Mouse (Mus musculus) MN1 (cell line): ENCODE measurements at regions not wholly inside any gene's neighbourhood (a gene's known extent, or its start where the extent isn't known, plus 50 kb on each side); places are given as distances from the start of the nearest gene placed in this dataset.
A peak's percentile ranks its signal among the peaks of the same experiment; 100 is the strongest.

Source experiments
- DNase-seq: peaks from one replicate; pipeline ENCODE4 v3.0.0-alpha.2; 2016; ENCODE audit warnings: low spot score

GRCm38 (mm10) chr1:63920181-63920933, 151.3 kb upstream of the 4933402D24Rik start:
- no peak for DNase-seq

DNA sequence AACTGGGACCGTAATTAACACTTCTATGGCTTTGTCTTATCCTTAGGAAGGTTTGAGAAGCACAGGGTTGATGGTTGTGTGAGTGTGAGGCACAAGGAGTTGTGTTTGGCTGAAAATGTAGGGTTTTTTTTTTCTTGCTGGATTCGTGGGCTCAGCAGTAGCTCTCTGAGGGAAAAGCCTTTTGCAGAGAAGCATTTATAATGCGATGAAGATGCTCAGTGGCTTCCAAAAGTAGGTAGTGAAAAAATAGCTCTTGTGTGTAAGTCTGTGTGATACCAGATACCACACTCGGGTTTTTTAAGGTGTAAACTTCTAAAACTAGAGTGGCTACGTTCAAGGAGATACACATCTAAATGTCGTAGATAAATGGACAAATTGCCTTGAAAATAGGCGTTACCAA, 149.1 kb upstream of the 4933402D24Rik start:
- no peak for DNase-seq

DNA sequence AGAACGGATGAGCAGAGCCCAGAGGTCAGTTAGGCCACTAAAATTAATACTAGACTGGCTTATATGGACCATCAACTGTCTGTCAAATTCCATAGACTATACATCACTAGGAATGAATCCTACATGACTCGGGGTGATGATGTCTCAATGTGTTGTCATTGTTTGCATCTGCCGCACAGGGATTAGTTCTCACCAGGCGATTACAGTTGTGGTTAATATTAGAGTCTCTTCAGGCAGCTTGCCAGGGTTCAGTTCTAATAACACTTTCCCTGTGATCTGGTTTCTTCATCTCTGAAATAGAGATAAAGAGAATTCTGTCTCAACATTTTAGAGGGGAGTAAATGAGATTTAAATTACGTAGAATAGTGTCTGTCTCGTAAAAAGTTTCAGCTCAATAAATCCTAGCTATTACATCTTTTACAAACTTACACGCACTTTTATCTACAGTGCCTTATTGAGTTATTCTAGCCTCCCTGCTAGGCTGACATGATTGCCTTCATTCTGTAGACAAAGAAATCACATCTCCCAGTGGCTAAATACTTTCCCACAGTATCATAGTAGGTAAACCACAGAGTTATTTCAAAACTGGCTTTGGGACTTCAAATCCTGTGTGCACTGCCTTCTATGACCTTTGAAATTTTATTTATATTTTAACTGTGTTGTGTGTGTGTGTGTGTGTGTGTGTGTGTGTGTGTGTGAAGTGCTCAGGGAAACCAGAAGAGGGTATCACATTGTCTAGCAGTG, 148.0 kb upstream of the 4933402D24Rik start:
- DNase-seq, result peak; percentile 23

DNA sequence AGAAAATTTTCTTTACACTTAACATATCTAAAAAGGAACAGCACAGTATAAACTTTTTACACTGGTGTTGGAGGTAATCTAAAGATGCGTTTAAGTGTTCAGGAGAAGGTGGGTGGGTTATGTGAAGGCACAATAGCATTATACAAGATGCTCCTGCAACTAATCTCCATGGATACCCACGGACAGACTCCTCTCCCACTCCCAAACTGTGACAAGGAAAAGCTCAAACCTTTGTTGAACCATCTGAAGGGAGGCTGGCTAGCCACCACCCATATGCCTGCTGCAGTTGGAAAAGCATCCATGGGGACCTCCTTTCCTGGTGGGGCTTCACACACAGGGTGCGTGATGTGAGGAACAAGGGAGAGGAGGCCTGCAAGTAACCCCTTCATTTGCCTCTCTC, 141.7 kb upstream of the 4933402D24Rik start:
- no peak for DNase-seq

DNA sequence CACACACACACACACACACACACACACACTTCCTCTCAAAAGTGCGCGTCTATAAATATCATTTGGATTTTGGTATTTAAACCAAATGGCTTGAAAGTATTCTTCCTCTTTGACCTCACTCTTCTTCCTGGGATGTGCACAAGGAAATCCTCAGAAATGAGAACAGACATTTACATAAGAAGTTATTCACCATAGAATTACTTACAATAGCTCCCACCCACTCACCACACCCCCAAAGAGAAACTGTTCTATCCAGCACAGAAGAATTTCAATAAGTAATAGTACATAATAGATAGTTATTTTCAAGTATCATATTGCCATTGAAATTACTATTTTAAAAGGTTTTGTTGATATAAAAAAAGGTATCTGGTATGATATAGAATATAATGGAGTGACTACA, 140.1 kb upstream of the 4933402D24Rik start:
- no peak for DNase-seq

DNA sequence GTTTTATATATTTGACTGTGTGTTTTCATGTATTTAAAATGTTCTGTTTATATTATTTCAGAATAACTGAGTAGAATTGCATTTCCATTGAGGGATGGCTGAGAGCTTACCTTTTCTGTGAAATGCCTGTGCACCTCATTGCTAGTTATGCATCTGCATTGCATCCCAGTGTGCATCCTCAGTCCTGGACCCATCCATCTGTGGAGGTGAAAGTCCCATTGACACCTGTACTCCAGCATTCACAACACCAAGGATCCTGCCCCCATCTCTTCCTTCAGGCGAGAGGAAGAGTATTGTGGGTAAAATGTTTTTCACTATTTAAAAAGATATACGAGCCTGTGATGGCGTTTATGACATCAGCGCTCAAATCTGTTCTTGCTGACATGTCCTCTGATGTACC, 134.6 kb upstream of the 4933402D24Rik start:
- DNase-seq, result no peak

- DNase-seq, result peak; percentile 24
Measured at GRCm38 (mm10) chr1:63903201-63903600, 134.1 kb upstream of the 4933402D24Rik start.

- DNase-seq, result no peak
Measured at GRCm38 (mm10) chr1:63902391-63902790, 133.3 kb upstream of the 4933402D24Rik start.

DNA sequence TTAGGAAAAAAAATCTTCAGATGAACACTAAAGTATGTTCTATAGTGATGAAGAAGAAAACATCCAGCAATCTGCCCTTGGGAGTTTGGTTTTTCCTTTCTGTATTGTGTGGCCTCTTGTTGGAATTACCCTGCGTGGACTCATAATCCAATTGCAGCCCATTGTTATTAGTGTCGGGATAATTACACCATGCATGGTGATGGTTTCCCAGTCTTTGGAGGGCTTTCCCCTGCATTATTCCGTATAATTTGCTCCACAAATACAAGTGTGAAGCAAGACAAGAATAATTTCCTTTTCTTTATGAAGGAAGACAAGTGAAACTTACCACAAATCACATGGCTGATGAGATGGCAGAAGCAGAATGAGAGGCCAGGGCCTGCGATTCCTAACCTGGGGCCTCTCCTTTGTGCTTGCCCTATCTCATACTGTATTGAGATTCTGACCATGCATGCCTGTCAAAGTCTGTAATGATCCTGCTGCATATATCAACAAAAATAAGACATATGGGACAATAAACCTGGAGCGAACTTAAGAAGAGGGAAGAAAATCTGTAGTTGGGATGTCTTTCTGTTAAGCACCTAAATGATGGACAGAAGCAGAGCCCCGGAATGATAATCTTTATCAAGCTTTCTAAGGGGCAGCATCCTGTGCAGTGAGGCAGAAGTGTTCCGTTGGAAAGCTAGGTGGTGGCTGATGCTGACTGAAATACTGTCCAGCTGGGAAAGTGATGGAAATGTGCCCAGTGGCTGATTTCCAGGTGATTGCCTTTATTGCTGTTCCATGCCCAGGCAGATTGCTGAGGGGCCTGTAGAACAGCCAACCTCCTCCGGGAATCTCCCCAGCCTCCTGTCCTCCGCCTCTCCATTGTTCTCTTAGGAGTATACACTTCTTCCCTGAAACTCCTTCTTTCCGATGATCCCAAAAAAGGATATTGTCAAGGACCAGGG, 130.8 kb upstream of the 4933402D24Rik start:
- DNase-seq, result peak; percentile 12

- no peak for DNase-seq
Measured at GRCm38 (mm10) chr1:63898766-63899165, 129.7 kb upstream of the 4933402D24Rik start.

- DNase-seq, result no peak
Measured at GRCm38 (mm10) chr1:63897556-63897955, 128.5 kb upstream of the 4933402D24Rik start.

DNA sequence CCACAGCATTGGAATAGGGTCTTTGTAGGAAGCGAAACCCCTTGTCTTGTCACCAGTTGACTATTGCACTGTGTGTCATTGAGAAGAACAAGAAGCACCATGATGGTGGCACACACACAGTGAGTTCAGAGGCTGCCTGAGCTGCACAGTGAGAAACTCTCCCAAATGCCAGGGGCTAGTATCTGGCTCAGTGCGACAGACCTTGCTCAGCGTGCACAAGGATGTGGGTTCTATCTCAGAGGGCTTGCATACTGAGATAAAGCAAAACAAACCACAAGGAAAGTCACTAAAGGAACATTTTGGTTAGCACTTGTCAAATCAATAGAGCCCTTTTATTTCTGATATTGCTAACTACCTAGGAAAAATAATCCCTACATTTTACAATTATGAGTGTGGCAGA, 110.5 kb upstream of the 4933402D24Rik start:
- no peak for DNase-seq

DNA sequence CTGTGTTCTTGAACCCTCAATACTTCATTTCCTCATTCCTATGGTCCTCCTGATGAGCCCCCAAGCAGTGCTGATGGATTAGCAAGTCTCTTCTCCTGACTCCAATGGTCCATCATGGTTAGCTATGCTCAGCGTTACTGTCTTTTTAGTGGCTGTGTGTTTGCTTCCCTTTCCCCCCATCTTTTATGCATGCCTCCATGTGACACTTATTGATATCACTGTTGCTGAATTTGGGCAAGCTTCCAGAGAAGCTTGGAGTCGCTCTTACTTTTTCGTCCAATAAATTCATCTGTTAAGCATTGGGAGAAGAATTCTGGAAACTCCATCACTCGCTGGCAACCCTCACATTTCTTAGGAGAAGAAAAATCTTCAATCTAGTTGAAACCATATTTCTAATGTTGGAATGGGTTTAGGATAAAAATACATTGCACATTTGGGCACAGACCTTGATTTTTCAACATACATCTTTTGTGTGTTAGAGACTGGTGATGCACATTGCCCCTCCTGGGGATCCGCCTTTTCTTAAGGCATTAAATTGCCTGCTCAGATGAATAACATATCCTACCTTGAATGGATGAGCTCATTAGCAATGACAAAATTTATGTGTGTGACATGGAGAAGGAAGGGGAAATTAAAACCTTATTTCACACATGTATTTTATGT, 107.7 kb upstream of the 4933402D24Rik start:
- DNase-seq, result no peak

DNA sequence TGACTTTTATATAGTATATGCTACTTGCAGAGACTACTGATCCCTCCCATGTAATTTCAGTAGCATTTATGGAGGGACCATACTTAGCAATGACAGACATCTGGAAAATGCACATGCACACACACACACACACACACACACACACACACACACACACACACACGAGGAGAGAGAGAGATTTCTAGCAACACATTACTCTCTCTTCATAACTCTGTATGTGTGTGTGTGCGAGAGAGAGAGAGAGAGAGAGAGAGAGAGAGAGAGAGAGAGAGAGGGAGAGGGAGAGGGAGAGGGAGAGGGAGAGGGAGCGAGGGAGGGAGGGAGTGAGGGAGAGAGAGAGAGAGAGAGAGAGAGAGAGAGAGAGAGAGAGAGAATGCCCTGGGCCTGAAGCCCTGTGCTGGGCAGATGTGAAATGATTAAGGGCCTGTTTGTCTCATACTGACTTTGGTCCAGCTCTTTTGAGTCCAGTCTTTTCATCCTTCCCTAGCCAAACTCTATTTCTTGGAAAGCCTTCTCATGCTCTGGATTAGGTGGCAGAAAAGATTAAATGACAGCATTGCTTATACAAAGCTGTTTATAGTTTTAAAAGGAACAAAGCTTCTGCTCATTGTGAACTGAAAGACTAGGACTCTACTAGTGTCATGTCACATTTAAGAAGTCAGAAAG, 106.4 kb upstream of the 4933402D24Rik start:
- DNase-seq, result no peak

GRCm38 (mm10) chr1:63871831-63872230, 102.8 kb upstream of the 4933402D24Rik start:
- no peak for DNase-seq

DNA sequence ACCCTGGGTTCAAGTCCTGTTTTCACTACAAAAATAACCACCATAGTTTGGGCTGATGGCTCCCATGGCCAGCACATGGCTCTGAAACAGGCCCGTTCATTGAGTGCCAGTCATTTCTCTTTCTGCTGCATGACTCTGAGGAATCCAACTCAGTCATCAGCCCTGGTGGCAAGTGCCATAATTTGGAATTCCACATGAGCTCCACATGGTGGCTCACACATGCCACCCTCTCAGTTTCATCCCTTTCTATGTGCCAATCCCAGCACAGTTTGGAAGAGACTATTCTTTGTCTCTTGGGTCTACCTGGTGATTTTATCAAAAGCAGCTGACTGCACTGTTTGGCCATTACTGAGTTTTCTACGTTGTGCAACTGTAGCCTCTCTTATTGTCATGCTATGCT, 100.3 kb upstream of the 4933402D24Rik start:
- DNase-seq, result no peak

DNA sequence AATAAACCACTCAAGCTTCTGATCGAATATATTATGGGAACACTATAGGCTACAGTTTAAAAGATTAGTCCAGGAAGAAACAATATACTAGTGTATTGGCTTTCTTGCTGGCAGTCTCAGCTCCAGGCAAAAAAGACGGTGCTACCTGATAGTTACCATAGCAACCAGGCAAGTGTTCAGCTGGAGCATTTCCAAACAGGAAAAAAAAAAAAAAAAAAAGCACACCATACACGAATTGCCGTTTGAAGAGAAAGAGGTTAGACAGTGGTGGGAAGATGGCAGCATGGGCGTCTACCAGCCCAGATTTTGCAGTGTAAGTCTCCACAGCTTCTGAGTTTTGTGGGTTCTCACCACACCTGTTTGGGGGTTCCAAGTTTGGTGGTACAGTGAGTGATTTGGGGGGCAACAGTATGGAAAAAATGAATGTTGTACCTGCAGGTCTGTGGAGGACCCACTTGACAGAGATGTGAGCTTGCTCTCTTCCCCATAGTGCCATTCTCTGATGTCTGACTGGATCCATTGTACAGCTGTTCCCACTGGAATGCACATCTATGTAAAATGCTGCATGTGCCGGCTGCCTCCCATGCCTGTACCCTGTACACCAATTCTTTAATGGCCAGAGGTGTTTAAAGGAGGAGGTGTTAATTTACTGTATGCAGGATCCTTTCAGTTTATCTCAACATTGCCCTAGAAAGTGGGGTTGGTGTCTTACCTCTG, 89.0 kb upstream of the 4933402D24Rik start:
- DNase-seq, result peak; percentile 78

GRCm38 (mm10) chr1:63857468-63857867, 88.4 kb upstream of the 4933402D24Rik start:
- peak; percentile 36 for DNase-seq

DNA sequence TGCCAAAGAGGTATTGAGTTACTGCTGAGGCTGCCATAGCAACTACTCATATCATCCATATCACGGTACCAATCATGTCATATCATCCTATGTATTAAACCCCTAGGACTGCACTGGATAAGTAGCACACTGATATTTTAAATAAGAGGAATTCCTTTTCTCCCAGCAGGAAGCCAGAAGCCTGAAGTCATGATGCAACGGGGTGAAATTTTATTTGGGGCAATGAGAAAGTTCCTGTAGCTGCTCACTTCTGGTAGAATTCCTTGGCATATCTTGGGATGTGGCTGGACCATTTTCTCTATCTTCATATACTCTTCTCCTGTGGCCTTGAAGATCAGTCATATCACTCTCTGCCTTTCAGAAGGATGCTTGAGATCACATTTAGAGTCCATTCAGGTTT, 87.3 kb upstream of the 4933402D24Rik start:
- DNase-seq, result peak; percentile 61

- DNase-seq, result no peak
Measured at GRCm38 (mm10) chr1:63854794-63855193, 85.7 kb upstream of the 4933402D24Rik start.
